Mouse (Mus musculus): ENCODE measurements around the gene Adprhl1. TPM values are rescaled to one million over a fixed set of nuclear protein-coding genes. Genes with fewer than 3 reads are reported as not detected.

The Adprhl1 gene
- polyA plus RNA-seq (2015; fragmentation: Nextera tagmentation; extraction: Ambion mirVana) = not detected in 2 replicates

DNA sequence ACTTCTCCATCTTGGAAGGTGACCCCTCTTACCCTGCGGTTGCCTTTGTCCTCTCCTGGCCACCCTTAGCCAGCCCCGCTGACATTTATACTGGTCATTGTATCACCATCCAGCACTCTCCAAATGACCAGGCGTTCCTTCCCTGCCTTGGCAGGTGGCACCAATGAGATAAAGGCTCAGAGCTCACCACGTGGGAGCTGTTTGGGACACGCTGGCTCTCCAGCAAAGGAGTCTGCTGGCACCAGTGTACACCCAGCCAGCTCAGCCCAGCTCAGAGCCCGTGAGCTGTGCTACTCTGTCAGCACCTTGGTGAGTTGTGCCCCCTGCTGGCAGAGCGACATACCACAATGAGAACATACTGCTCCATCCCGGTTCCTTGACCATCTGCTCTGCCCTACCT, at the start of gene Adprhl1:
Gene Adprhl1, minus strand, starts transcription at position 144 of the 400 bp plus-strand sequence.

DNA sequence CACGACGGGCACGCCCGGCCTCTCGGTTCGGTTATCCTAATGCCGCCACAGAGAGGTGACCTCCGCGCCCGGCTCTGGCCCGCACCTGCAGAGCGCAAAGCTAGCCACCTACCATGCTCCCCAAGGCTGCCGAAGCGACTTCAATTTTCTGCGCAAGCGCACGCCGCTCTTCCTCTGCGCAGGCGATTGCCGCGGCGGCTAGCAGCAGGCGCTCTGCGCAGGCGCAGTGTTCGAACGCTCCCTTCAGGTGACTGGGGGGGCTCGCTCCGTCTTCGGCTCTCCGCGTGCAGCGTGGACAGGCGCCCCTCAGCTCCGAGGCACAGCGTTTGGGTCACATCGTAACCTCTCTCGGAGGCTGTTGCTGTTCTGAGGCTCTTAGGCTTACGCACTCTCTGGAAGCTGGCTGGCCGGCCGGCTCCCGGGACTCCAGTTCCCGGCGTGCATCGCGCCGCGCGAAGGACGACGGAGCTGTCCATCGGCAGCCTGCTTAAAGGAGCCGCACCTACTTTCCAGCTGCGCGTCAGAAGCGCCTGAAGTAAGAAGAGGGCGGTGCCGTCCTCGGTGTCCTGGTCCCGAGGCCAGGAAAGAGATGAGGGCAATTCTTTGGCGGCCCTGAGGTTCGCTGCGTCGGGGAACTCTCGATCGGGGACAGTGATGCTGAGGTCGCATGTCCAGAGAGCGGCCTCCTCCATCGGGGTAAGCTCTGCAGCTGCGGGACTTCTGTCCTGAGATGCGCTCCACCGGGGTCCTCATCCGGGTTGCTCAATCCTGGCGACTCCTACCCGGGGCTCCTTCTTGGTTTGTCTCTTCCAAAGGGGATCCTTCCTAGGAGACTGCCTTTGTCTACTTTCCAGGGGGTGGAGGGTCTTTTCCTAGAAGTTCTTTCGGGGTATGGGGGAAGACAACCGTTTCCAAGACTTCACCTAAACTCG, 34.0 kb upstream of the Adprhl1 start, which contains the start of the genes Dcun1d2 and Tmco3:
Gene Dcun1d2, minus strand, starts transcription at position 440 of the 932 bp plus-strand sequence.
Gene Tmco3, plus strand, starts transcription at position 499 of the 932 bp plus-strand sequence.

DNA sequence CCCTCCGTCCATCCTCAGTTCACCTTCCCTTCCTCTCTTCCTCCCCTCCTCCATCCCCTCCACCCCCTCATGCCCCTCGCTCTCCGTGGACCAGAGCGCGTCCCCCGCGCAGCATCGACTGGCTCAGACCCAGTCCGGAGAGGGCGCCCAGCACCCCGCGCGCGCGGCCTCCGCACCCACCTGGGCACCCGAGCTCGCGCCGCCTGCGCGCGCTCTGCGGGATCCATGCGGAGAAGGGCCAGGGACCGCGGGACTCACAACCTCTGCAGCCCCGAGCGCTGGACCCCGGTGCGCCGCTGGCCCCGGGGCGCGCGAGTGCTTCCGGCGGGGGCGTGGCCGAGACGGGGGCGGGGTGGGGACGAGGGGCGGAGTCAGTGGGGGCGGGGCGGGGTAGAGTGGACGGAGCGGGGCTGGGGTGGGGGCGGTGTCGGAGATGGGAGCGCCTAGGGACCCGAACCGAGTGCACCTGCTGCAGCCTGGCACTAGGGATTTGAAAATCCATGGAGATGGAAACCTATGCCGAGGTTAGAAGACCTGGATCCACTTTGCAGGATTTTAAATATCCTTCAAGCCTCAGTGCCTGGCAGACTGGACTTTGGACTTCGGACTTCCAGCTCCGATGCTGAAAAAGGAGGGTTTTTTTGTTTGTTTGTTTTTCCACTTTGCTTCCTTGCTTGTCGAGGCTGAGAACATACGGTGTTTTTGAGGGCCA, 53.5 kb downstream of the Adprhl1 start, which contains the start of gene Grtp1:
Gene Grtp1, minus strand, starts transcription at position 320 of the 712 bp plus-strand sequence.

MicroRNAs within 50 kb of the gene (microRNA counts, 519-probe panel; counts per million panel counts)
- 88.3 counts per million for microRNA mmu-miR-1968

Other genes with a start within 250 kb of the Adprhl1 start
- gene F7, start 228.1 kb downstream of the Adprhl1 start, polyA plus RNA-seq (2015; fragmentation: Nextera tagmentation; extraction: Ambion mirVana) = 0.26 and 0.51 TPM in 2 replicates
- gene F10, start 216.9 kb downstream of the Adprhl1 start, polyA plus RNA-seq (2015; fragmentation: Nextera tagmentation; extraction: Ambion mirVana) = 6.5 and 7.0 TPM in 2 replicates
- 0.14 and 0.30 TPM in 2 replicates for gene Proz, start 193.2 kb downstream of the Adprhl1 start, polyA plus RNA-seq (2015; fragmentation: Nextera tagmentation; extraction: Ambion mirVana)
- gene Pcid2, start 148.7 kb downstream of the Adprhl1 start, polyA plus RNA-seq (2015; fragmentation: Nextera tagmentation; extraction: Ambion mirVana) = 15.8 and 17.3 TPM in 2 replicates
- 92.5 and 94.2 TPM in 2 replicates for gene Cul4a, start 148.5 kb downstream of the Adprhl1 start, polyA plus RNA-seq (2015; fragmentation: Nextera tagmentation; extraction: Ambion mirVana)
- 155 and 184 TPM in 2 replicates for gene Lamp1, start 95.0 kb downstream of the Adprhl1 start, polyA plus RNA-seq (2015; fragmentation: Nextera tagmentation; extraction: Ambion mirVana)
- 5.9 and 7.3 TPM in 2 replicates for gene Grtp1, start 53.5 kb downstream of the Adprhl1 start, polyA plus RNA-seq (2015; fragmentation: Nextera tagmentation; extraction: Ambion mirVana)
- 8.3 and 9.5 TPM in 2 replicates for gene Dcun1d2, start 34.0 kb upstream of the Adprhl1 start, polyA plus RNA-seq (2015; fragmentation: Nextera tagmentation; extraction: Ambion mirVana)
- gene Tmco3, start 34.0 kb upstream of the Adprhl1 start, polyA plus RNA-seq (2015; fragmentation: Nextera tagmentation; extraction: Ambion mirVana) = 9.6 and 11.7 TPM in 2 replicates
- gene Tfdp1, start 84.6 kb upstream of the Adprhl1 start, polyA plus RNA-seq (2015; fragmentation: Nextera tagmentation; extraction: Ambion mirVana) = 137 and 139 TPM in 2 replicates
- 0.14 TPM in 1 of 2 replicates, not detected in the other for gene Atp4b, start 142.7 kb upstream of the Adprhl1 start, polyA plus RNA-seq (2015; fragmentation: Nextera tagmentation; extraction: Ambion mirVana)
- gene Grk1, start 150.9 kb upstream of the Adprhl1 start, polyA plus RNA-seq (2015; fragmentation: Nextera tagmentation; extraction: Ambion mirVana) = 0.04 TPM in 1 of 2 replicates, not detected in the other
- gene Tmem255b, start 181.0 kb upstream of the Adprhl1 start, polyA plus RNA-seq (2015; fragmentation: Nextera tagmentation; extraction: Ambion mirVana) = 0.84 and 1.1 TPM in 2 replicates
- 29.0 and 47.1 TPM in 2 replicates for gene Gas6, start 240.3 kb upstream of the Adprhl1 start, polyA plus RNA-seq (2015; fragmentation: Nextera tagmentation; extraction: Ambion mirVana)

Measured in spleen, postnatal 0 days (tissue).